30 mouse cellular contexts compared by ENCODE assay signal in the genomic region with DNA sequence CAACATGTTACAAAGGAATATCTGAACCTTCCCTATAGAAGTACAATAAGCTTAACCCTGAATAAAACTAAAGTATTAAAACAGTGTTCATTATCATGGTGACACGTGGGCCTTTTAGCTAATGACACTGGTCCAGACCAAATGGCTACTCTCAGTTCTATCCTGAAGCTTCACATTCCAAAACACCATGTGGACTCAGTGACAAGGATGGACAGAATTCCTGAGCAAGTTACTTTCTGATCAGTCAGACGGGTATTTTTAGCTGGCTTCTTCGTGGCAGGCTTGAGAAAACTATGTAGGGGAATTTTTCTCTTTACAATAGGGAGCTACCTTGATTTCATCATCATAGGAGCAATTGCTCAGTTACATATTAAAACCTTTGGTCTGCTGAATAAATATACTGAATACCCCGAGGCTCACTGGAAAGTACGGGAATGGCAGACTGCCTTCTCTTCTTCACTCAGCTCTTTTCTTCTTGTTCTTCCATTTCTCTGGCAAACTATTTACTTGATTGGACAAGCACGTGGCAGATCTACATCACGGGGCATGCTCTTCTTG. TPM values are rescaled to one million over a fixed set of nuclear protein-coding genes. Genes with fewer than 3 reads are reported as not detected.
A peak's percentile ranks its signal among the peaks of the same experiment; 100 is the strongest.
DNase-seq lines count a peak whose midpoint lies in the region; ATAC-seq and TF ChIP-seq lines count a peak whose summit lies in the region.
"Had no signal": no experiment of that assay in that cellular context is flagged by ENCODE, and none has a peak within 500 bp of the region (broad histone marks: within the 10 kb centered on the region; RNA-seq: fewer than 3 reads in every experiment).

No protein-coding gene starts in this region.

- H3K4me2 ChIP-seq in heart, embryonic 13.5 days = no peak overlapping the region
- H3K4me2 ChIP-seq in liver, embryonic 12.5 days = no peak overlapping the region
- H3K4me2 ChIP-seq in intestine, postnatal 0 days (replicated peaks; ENCODE audit: low read depth) = no peak overlapping the region; the same call in 1 of the 2 replicates
- H3K4me2 ChIP-seq: forebrain, embryonic 13.5 days; hindbrain, embryonic 13.5 days; limb, embryonic 15.5 days had no signal

- no peak overlapping the region for H3K4me3 ChIP-seq in heart, embryonic 13.5 days
- H3K4me3 ChIP-seq in liver, adult 2 months (ENCODE audit: insufficient read depth, low read depth, low read length) = no peak overlapping the region
- H3K4me3 ChIP-seq in liver, embryonic 12.5 days = no peak overlapping the region
- no peak overlapping the region for H3K4me3 ChIP-seq in intestine, postnatal 0 days (ENCODE audit: low read depth, low read length)
- H3K4me3 ChIP-seq: erythroblast, embryonic 14.5 days; forebrain, embryonic 13.5 days; hindbrain, embryonic 13.5 days; layer of hippocampus, adult 2 months; limb, embryonic 15.5 days had no signal

- H3K9me3 ChIP-seq in heart, embryonic 13.5 days = no peaks in the 10 kb centered on the region
- no peaks in the 10 kb centered on the region for H3K9me3 ChIP-seq in liver, embryonic 12.5 days (replicated peaks)
- no peaks in the 10 kb centered on the region for H3K9me3 ChIP-seq in intestine, postnatal 0 days (ENCODE audit: control insufficient read depth)
- H3K9me3 ChIP-seq: forebrain, embryonic 13.5 days; hindbrain, embryonic 13.5 days; limb, embryonic 15.5 days had no signal

- TF ChIP-seq CTCF in liver, adult 2 months (IDR thresholded peaks at IDR 0.05; ENCODE audit: low read depth, low read length) = no peak
- no peak for TF ChIP-seq CTCF in intestine, postnatal 0 days (IDR thresholded peaks at IDR 0.05; ENCODE audit: low read depth)

- no peaks in the 10 kb centered on the region for H3K27me3 ChIP-seq in heart, embryonic 13.5 days (replicated peaks)
- H3K27me3 ChIP-seq in liver, adult 2 months (ENCODE audit: control insufficient read depth, insufficient read depth, low read length) = no peaks in the 10 kb centered on the region
- no peaks in the 10 kb centered on the region for H3K27me3 ChIP-seq in liver, embryonic 12.5 days (replicated peaks)
- no peaks in the 10 kb centered on the region for H3K27me3 ChIP-seq in intestine, postnatal 0 days (replicated peaks; ENCODE audit: control insufficient read depth, insufficient read depth, low read length)
- H3K27me3 ChIP-seq: forebrain, embryonic 13.5 days; hindbrain, embryonic 13.5 days; limb, embryonic 15.5 days had no signal

- no peak overlapping the region for H3K9ac ChIP-seq in heart, embryonic 13.5 days
- H3K9ac ChIP-seq in liver, adult 2 months (ENCODE audit: low read depth, low read length) = no peak overlapping the region
- no peak overlapping the region for H3K9ac ChIP-seq in liver, embryonic 12.5 days
- H3K9ac ChIP-seq in intestine, postnatal 0 days (ENCODE audit: low read depth, low read length) = no peak overlapping the region
- H3K9ac ChIP-seq: forebrain, embryonic 13.5 days; hindbrain, embryonic 13.5 days; limb, embryonic 15.5 days; liver, postnatal 0 days had no signal

- TF ChIP-seq POLR2A in liver, adult 2 months (IDR thresholded peaks at IDR 0.05; ENCODE audit: extremely low read depth, insufficient read depth, low read length) = no peak

- H3K27ac ChIP-seq in heart, embryonic 13.5 days (replicated peaks) = peak overlapping the region; percentile 48
- no peak overlapping the region for H3K27ac ChIP-seq in liver, adult 2 months (replicated peaks; ENCODE audit: insufficient read depth, low read depth, low read length)
- no peak overlapping the region for H3K27ac ChIP-seq in liver, embryonic 12.5 days
- H3K27ac ChIP-seq in intestine, postnatal 0 days (ENCODE audit: low read depth, low read length) = peak overlapping the region; percentile 62; the same call in 1 of the 2 replicates
- H3K27ac ChIP-seq: forebrain, embryonic 13.5 days; hindbrain, embryonic 13.5 days; layer of hippocampus, adult 2 months; limb, embryonic 15.5 days had no signal

- 53% methylated on average over 7 of the region's 7 CpGs for WGBS in heart, embryonic 13.5 days
- WGBS in liver, adult 2 months = 46% methylated on average over 7 of the region's 7 CpGs
- 48% methylated on average over 7 of the region's 7 CpGs for WGBS in liver, embryonic 12.5 days (ENCODE audit: insufficient replicate concordance)
- 38% methylated on average over 7 of the region's 7 CpGs for WGBS in intestine, postnatal 0 days

- peaks cover 34% of the 10 kb centered on the region for H3K4me1 ChIP-seq in heart, embryonic 13.5 days
- H3K4me1 ChIP-seq in liver, adult 2 months (ENCODE audit: control insufficient read depth, insufficient read depth, low read length) = peaks cover 2% of the 10 kb centered on the region; the same call in 1 of the 2 replicates
- H3K4me1 ChIP-seq in liver, embryonic 12.5 days = no peaks in the 10 kb centered on the region
- H3K4me1 ChIP-seq in intestine, postnatal 0 days (replicated peaks; ENCODE audit: control insufficient read depth, insufficient read depth, low read length) = 0 out of 2 replicates have a peak, but pooled peaks cover 12% of the 10 kb centered on the region
- H3K4me1 ChIP-seq: hindbrain, embryonic 13.5 days; limb, embryonic 15.5 days had no signal

- ATAC-seq in heart, embryonic 13.5 days (ENCODE audit: extremely low read depth, insufficient number of reproducible peaks, low FRiP score, low TSS enrichment) = no peak
- no peak for ATAC-seq in liver, embryonic 12.5 days
- 0 out of 2 replicates have a peak, but pooled peaks have one; percentile 32 for ATAC-seq in intestine, postnatal 0 days
- ATAC-seq: liver, postnatal 0 days had no signal

- no peaks in the 10 kb centered on the region for H3K36me3 ChIP-seq in heart, embryonic 13.5 days
- no peaks in the 10 kb centered on the region for H3K36me3 ChIP-seq in liver, adult 2 months (ENCODE audit: control insufficient read depth, insufficient read depth, low read length)
- H3K36me3 ChIP-seq in liver, embryonic 12.5 days = no peaks in the 10 kb centered on the region
- H3K36me3 ChIP-seq in intestine, postnatal 0 days (ENCODE audit: control insufficient read depth, insufficient read depth) = no peaks in the 10 kb centered on the region
- H3K36me3 ChIP-seq: hindbrain, embryonic 13.5 days; limb, embryonic 15.5 days had no signal

- H3K79me2 ChIP-seq in liver, adult 2 months (ENCODE audit: control insufficient read depth, insufficient read depth, low read length) = no peaks in the 10 kb centered on the region

- no peak for DNase-seq in heart, adult 11 months
- peak; percentile 11 for DNase-seq in liver, adult 2 months (ENCODE audit: extremely low read depth, low read depth, low spot score)
- DNase-seq in Muller cell, postnatal 12 days (ENCODE audit: inconsistent ontology term) = peak; percentile 83
- no peak for DNase-seq in adipocyte (ENCODE audit: low spot score)
- DNase-seq: adrenal gland, adult 2 months; B cell, adult 2 months; cerebellum, adult 8-10 months; kidney, postnatal 10 days; liver, postnatal 0 days; right cerebral cortex, postnatal 25 days; thymus, postnatal 36 days had no signal

RNA-seq across cellular contexts. Expression of a gene that starts 16.9 kb away (rescaled TPM):
- 0.25 and 0.47 TPM in 2 replicates for polyA plus RNA-seq in heart, embryonic 13.5 days (2015; fragmentation: Nextera tagmentation; extraction: Ambion mirVana)
- total RNA-seq in liver, adult 2 months (2014; rRNA removed) = not detected in 2 replicates
- not detected in 2 replicates for polyA plus RNA-seq in liver, adult 2 months (2012; rRNA removed)
- polyA plus RNA-seq in liver, embryonic 12.5 days (2016; fragmentation: Nextera tagmentation; extraction: Ambion mirVana) = 0.21 TPM in 1 of 2 replicates, not detected in the other
- 13.2 and 28.1 TPM in 2 replicates for polyA plus RNA-seq in intestine, postnatal 0 days (2015; fragmentation: Nextera tagmentation; extraction: Ambion mirVana)
- total RNA-seq: adrenal gland, adult 2 months; gastrocnemius, adult 8-10 months; granulocyte monocyte progenitor cell, adult 5-6 weeks; layer of hippocampus, adult 2 months; left cerebral cortex, adult 18-20 months; left cerebral cortex, postnatal 36 days; megakaryocyte-erythroid progenitor cell, adult 5-6 weeks had no signal
- polyA plus RNA-seq: adrenal gland, adult 2 months; cortical plate, adult 2 months; embryonic facial prominence, embryonic 11.5 days; erythroblast, embryonic 14.5 days; forebrain, embryonic 13.5 days; frontal cortex, adult 2 months; hindbrain, embryonic 13.5 days; limb, embryonic 15.5 days; liver, postnatal 0 days; spleen, adult 2 months had no signal

RNA-seq across cellular contexts. Expression of a gene that starts 38.9 kb away (rescaled TPM):
- not detected in 2 replicates for polyA plus RNA-seq in heart, embryonic 13.5 days (2015; fragmentation: Nextera tagmentation; extraction: Ambion mirVana)
- not detected in 2 replicates for total RNA-seq in liver, adult 2 months (2014; rRNA removed)
- not detected in 2 replicates for polyA plus RNA-seq in liver, adult 2 months (2012; rRNA removed)
- polyA plus RNA-seq in liver, embryonic 12.5 days (2016; fragmentation: Nextera tagmentation; extraction: Ambion mirVana) = not detected in 2 replicates
- 0.12 TPM in 1 of 2 replicates, not detected in the other for polyA plus RNA-seq in intestine, postnatal 0 days (2015; fragmentation: Nextera tagmentation; extraction: Ambion mirVana)
- total RNA-seq: adrenal gland, adult 2 months; gastrocnemius, adult 8-10 months; granulocyte monocyte progenitor cell, adult 5-6 weeks; layer of hippocampus, adult 2 months; left cerebral cortex, adult 18-20 months; left cerebral cortex, postnatal 36 days; megakaryocyte-erythroid progenitor cell, adult 5-6 weeks had no signal
- polyA plus RNA-seq: adrenal gland, adult 2 months; cortical plate, adult 2 months; embryonic facial prominence, embryonic 11.5 days; erythroblast, embryonic 14.5 days; forebrain, embryonic 13.5 days; hindbrain, embryonic 13.5 days; intestine, embryonic 14.5 days; limb, embryonic 15.5 days; liver, postnatal 0 days; spleen, adult 2 months; stomach, embryonic 14.5 days had no signal

RNA-seq across cellular contexts. Expression of a gene that starts 40.5 kb away (rescaled TPM):
- not detected in 2 replicates for polyA plus RNA-seq in heart, embryonic 13.5 days (2015; fragmentation: Nextera tagmentation; extraction: Ambion mirVana)
- total RNA-seq in liver, adult 2 months (2014; rRNA removed) = not detected in 2 replicates
- polyA plus RNA-seq in liver, adult 2 months (2012; rRNA removed) = not detected in 2 replicates
- not detected in 2 replicates for polyA plus RNA-seq in liver, embryonic 12.5 days (2016; fragmentation: Nextera tagmentation; extraction: Ambion mirVana)
- not detected in 2 replicates for polyA plus RNA-seq in intestine, postnatal 0 days (2015; fragmentation: Nextera tagmentation; extraction: Ambion mirVana)
- total RNA-seq: adrenal gland, adult 2 months; gastrocnemius, adult 8-10 months; granulocyte monocyte progenitor cell, adult 5-6 weeks; layer of hippocampus, adult 2 months; left cerebral cortex, adult 18-20 months; left cerebral cortex, postnatal 36 days; megakaryocyte-erythroid progenitor cell, adult 5-6 weeks had no signal
- polyA plus RNA-seq: adrenal gland, adult 2 months; cortical plate, adult 2 months; embryonic facial prominence, embryonic 11.5 days; erythroblast, embryonic 14.5 days; forebrain, embryonic 13.5 days; frontal cortex, adult 2 months; hindbrain, embryonic 13.5 days; intestine, embryonic 14.5 days; limb, embryonic 15.5 days; liver, postnatal 0 days; spleen, adult 2 months; stomach, embryonic 14.5 days had no signal

RNA-seq across cellular contexts. Expression of a gene that starts 54.9 kb away (rescaled TPM):
- polyA plus RNA-seq in heart, embryonic 13.5 days (2015; fragmentation: Nextera tagmentation; extraction: Ambion mirVana) = not detected in 2 replicates
- not detected in 2 replicates for total RNA-seq in liver, adult 2 months (2014; rRNA removed)
- polyA plus RNA-seq in liver, adult 2 months (2012; rRNA removed) = not detected in 2 replicates
- not detected in 2 replicates for polyA plus RNA-seq in liver, embryonic 12.5 days (2016; fragmentation: Nextera tagmentation; extraction: Ambion mirVana)
- not detected in 2 replicates for polyA plus RNA-seq in intestine, postnatal 0 days (2015; fragmentation: Nextera tagmentation; extraction: Ambion mirVana)
- total RNA-seq: adrenal gland, adult 2 months; gastrocnemius, adult 8-10 months; granulocyte monocyte progenitor cell, adult 5-6 weeks; layer of hippocampus, adult 2 months; left cerebral cortex, adult 18-20 months; left cerebral cortex, postnatal 36 days; megakaryocyte-erythroid progenitor cell, adult 5-6 weeks had no signal
- polyA plus RNA-seq: adrenal gland, adult 2 months; cortical plate, adult 2 months; embryonic facial prominence, embryonic 11.5 days; erythroblast, embryonic 14.5 days; forebrain, embryonic 13.5 days; hindbrain, embryonic 13.5 days; intestine, embryonic 14.5 days; limb, embryonic 15.5 days; liver, postnatal 0 days; spleen, adult 2 months; stomach, embryonic 14.5 days had no signal

RNA-seq across cellular contexts. Expression of a gene that starts 57.4 kb away (rescaled TPM):
- not detected in 2 replicates for polyA plus RNA-seq in heart, embryonic 13.5 days (2015; fragmentation: Nextera tagmentation; extraction: Ambion mirVana)
- total RNA-seq in liver, adult 2 months (2014; rRNA removed) = not detected in 2 replicates
- not detected in 2 replicates for polyA plus RNA-seq in liver, adult 2 months (2012; rRNA removed)
- not detected in 2 replicates for polyA plus RNA-seq in liver, embryonic 12.5 days (2016; fragmentation: Nextera tagmentation; extraction: Ambion mirVana)
- polyA plus RNA-seq in intestine, postnatal 0 days (2015; fragmentation: Nextera tagmentation; extraction: Ambion mirVana) = not detected in 2 replicates
- total RNA-seq: adrenal gland, adult 2 months; gastrocnemius, adult 8-10 months; granulocyte monocyte progenitor cell, adult 5-6 weeks; layer of hippocampus, adult 2 months; left cerebral cortex, adult 18-20 months; left cerebral cortex, postnatal 36 days; megakaryocyte-erythroid progenitor cell, adult 5-6 weeks had no signal
- polyA plus RNA-seq: adrenal gland, adult 2 months; cortical plate, adult 2 months; embryonic facial prominence, embryonic 11.5 days; erythroblast, embryonic 14.5 days; forebrain, embryonic 13.5 days; frontal cortex, adult 2 months; hindbrain, embryonic 13.5 days; intestine, embryonic 14.5 days; limb, embryonic 15.5 days; liver, postnatal 0 days; spleen, adult 2 months; stomach, embryonic 14.5 days had no signal

Comparison
In these comparisons a context has a peak if more than half of its experiments do, and no peak if none do; other contexts are left out.
1. H3K27ac ChIP-seq: peak in heart, embryonic 13.5 days (single experiment) and intestine, postnatal 0 days (single experiment); none in liver, adult 2 months (single experiment) and liver, embryonic 12.5 days (single experiment).
2. DNase-seq: peak in liver, adult 2 months (single experiment) and Muller cell, postnatal 12 days (single experiment); none in heart, adult 11 months (single experiment) and adipocyte (single experiment).